Mouse (Mus musculus) embryo, embryonic 10 days (tissue): ENCODE results near the gene Mindy4.
"Not testable (repeated sequence)": the region's sequence is repeated elsewhere in the genome, so short reads cannot be mapped to it uniquely, and the experiment has no call there.

ENCODE experiments used
- DNase-seq: peaks from one replicate; pipeline ENCODE4 v3.0.0-alpha.2; 2015; ENCODE audit warnings: low spot score

Gene Mindy4

DNA sequence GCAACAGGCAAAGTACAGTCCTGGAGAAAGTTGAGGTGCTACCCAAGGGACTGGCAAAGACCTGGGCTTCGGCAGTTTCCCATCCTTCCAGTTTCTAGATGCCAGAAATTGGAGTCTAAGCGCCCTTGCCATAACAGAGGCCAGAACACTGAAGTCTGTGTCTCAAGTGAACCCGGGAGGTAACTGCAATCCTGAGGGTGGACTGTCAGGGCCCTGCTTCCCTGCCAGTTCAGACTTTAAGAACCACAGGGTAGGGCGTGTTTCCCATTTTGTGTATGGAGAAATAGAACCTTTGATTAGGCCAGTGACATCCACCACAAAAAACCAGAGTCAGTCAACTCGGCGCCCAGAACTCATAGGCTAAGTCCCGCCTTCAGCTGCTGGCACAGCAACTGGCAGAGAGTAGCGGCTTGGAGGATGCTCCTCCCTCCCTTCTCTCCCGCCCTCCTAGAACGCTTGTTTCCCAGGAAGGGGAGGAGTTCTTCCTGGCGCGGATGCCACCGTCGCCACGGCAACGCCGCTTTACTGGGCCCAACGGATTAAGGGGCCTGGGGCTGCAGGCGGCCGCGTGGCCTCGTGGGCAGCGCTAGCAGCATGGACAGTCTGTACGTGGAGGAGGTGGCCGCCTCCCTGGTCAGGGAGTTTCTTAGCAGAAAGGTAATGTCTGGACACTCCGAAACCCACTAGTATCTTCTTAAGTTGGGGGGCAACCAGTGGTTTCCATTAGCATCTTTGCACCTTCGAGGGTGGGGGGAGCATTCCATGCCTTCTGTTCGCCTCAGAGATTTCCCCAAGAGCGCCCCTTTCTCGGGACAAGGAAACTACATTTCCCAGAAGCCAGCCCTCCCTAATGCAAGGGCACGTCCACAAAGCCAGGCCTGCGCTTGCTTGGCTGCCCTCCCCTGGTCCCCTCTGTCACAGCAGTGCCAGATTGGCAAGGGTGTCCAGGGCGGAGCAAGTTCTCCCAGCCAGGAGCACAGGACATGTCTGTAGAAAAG lies at the start of gene Mindy4:
Gene Mindy4, plus strand, starts transcription at position 471 of the 998 bp plus-strand sequence.
- peak; percentile 98 for DNase-seq

GRCm38 (mm10) chr6:55159256-55159655 lies 43.9 kb upstream of the Mindy4 start:
- DNase-seq, result no peak

- no peak for DNase-seq
Measured at GRCm38 (mm10) chr6:55161311-55161761, 41.8 kb upstream of the Mindy4 start.

DNA sequence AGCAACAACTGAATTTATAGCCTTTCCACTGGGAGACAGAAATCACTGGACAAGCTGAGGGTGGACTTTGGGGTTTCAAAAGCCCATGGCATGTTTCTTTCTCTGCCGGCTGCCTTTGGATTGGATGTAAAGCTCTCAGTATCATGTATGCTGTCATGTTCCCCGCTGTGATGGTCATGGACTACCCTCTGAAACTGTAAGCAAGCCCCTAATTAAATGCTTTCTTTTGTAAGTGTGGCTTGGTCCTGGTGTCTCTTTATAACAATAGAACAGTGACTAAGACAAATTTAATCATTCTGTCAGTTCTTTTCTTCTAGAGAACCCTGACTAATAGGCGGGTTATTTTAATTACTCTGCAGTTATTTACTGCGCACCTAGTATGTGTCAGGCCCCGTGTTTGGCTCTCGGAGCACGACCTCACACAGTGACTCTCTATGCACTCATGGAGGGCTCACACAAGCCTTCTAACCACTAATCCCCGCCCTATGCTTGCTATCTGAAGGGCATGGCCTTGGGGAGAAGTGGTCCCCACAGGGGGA lies 40.1 kb upstream of the Mindy4 start:
- DNase-seq, result no peak

- DNase-seq, result peak; percentile 89
Measured at GRCm38 (mm10) chr6:55166777-55167463, 36.3 kb upstream of the Mindy4 start.

GRCm38 (mm10) chr6:55169818-55170217 lies 33.4 kb upstream of the Mindy4 start:
- DNase-seq, result no peak

DNA sequence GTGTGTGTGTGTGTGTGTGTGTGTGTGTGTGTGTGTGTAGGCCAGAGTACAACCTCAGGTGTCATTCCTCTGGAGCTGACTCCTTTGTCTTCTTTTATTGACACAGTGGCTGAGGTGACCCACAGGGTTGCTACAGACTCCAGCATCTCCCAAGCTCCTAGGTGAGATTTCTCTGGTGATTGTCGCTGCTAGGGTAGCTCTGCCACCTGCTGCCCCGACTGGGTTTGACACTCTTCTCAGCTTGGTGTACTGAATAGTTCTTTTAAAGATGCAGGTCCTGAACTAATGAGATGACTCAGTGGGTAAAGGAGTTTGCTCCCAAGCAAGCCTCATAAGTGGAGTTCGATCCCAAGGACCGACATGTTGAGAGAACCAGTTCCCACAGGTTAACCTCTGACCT lies 31.5 kb upstream of the Mindy4 start:
- DNase-seq, result no peak

- no peak for DNase-seq
Measured at GRCm38 (mm10) chr6:55173171-55173570, 30.0 kb upstream of the Mindy4 start.

GRCm38 (mm10) chr6:55173941-55174349 lies 29.2 kb upstream of the Mindy4 start:
- peak; percentile 73 for DNase-seq

DNA sequence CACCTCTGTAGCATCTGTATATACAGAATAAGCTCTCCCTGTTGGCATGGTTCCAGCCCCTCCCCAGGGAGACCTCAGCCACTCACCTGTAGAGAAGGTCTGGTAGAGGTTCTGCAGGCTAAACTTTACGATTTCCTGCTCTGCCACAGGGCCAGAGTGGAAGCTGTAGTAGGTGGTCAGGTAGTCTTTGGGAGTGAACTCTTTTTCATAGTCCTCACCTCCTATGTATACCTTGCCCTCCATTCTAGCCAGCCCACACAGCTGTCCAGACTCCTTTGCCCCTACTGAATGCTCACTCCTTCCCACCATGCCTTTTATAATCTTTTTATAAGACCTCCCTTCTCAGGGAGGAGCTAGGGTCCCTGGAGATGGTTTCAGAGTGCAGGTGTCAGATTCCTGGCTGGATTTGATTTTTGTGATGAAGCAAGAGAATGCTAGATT lies 28.4 kb upstream of the Mindy4 start, which contains the start of gene Inmt:
Gene Inmt, minus strand, starts transcription at position 303 of the 441 bp plus-strand sequence.
- no peak for DNase-seq

DNA sequence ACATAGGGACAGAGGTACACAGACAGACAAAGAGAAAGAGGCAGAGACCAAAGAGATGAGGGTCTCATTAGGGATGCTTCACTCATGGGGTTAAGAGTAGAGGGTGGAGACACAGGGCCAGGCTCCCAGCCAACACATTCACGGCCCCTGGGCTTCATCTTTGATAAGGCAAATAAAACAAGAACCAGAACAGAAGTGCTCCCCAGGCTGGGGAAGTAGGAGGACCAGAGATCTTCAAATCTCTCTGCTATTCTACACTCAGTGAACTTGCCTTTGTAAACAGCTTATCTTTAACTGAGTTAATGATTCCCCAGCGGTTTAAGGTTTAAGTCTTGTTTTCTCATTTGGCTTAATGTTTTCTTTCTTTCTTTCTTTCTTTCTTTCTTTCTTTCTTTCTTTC lies 27.7 kb upstream of the Mindy4 start:
- no peak for DNase-seq

- no peak for DNase-seq
Measured at GRCm38 (mm10) chr6:55175892-55176291, 27.3 kb upstream of the Mindy4 start.

GRCm38 (mm10) chr6:55177060-55177732 lies 26.0 kb upstream of the Mindy4 start:
- peak; percentile 49 for DNase-seq

- no peak for DNase-seq
Measured at GRCm38 (mm10) chr6:55179560-55179959, 23.6 kb upstream of the Mindy4 start.

- DNase-seq, result no peak
Measured at GRCm38 (mm10) chr6:55182655-55183430, 20.3 kb upstream of the Mindy4 start.

DNA sequence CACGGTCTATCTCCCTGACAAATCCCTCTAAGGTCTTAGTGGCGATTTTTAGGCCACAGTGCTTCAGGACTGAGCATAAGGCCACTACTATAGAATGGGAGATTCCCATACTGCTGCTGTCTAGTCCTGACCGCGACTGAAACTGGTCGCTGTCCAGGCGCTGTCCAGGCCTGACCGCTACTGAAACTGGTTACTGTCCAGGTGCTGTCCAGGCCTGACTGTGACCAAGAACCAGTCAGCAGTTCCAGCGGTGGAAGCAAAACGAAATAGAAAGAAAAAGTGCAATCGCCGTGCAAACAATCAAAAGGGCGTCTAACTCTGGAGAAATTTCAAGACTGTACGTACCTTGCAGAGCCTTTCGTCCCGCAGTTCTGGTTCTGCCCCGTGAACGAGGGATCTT lies 15.4 kb upstream of the Mindy4 start:
- DNase-seq, result not testable (repeated sequence)

- DNase-seq, result no peak
Measured at GRCm38 (mm10) chr6:55189406-55189805, 13.8 kb upstream of the Mindy4 start.

GRCm38 (mm10) chr6:55191537-55191936 lies 11.6 kb upstream of the Mindy4 start:
- DNase-seq, result no peak

- no peak for DNase-seq
Measured at GRCm38 (mm10) chr6:55193171-55193570, 10.0 kb upstream of the Mindy4 start.

DNA sequence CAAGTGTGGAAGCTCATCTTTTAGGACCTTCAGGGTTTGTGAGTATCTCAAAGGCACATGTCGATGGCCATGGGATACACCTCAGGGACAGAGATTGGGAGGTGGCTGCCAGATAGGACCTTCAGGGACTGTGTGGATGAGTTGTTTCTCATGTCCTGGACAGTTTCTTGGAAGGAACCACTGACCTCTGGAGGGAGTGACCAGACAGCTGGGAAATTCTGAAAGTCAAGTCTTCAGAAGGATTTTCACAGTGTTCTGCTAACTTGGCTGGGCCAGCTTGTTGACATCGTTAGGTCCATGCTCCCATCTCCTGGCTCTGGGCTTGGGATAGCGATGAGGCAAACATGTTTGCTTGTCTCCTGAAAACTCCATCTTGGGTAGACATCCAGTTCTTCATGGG lies 4.1 kb upstream of the Mindy4 start:
- DNase-seq, result no peak

DNA sequence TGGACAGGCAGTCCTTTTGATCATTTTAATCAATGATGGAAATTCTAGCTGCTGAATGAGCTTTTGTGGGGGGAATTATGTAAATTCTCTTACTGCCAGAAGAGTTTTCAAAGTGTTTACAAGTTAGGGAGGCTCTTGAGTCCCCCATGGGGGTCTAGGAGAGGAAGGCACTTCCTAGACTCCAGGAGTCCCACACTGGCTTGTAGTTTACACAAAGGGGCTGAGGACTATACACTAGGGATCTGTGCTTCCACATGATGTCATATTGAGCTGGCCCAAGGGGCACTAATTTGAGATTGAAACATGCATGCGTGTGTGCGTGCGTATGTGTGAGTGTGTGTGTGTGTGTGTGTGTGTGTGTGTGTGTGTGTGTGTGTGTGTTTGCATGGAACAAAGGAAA lies 748 bp downstream of the Mindy4 start:
- no peak for DNase-seq
